Mouse (Mus musculus): ENCODE data around the gene Ppm1h.

DNA sequence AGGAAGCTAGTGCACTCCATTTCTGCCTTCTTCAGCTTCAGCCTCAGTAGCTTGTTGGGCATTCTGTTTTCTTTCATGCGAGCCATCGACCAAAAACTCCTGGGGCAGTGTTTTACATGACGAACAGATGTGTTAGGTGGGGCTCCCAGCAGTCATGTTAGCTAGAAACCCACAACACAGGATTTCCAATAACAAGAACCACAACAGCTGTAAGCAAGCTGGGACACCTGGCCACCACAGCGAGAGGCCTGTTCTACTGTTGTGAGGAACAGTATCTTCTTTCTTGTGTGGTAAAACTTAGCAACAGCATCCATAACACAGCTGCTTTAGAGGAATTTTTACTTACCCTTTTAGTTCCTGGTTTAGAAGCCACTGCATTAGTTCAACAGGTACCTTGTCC is 79.8 kb downstream of the Ppm1h start:
- TF ChIP-seq CTCF (IDR thresholded peaks at IDR 0.05; ENCODE audit: extremely low read depth, insufficient read depth, low read length) (no peak), POLR2A (IDR thresholded peaks at IDR 0.05; ENCODE audit: extremely low read depth, insufficient read depth, low read length) (no peak)

Measured in cortical plate, adult 2 months (tissue).